Mouse (Mus musculus): ENCODE data around the gene Myoc.

GRCm38 (mm10) chr1:162665486-162666174, 26.7 kb downstream of the Myoc start:
- TF ChIP-seq CEBPB (IDR thresholded peaks at IDR 0.05; ENCODE audit: insufficient read depth, poor library complexity, severe bottlenecking), result no peak
- TF ChIP-seq USF1 (IDR thresholded peaks at IDR 0.05; ENCODE audit: low read depth), result peak; percentile 58
- no peak for TF ChIP-seq TCF12 (IDR thresholded peaks at IDR 0.05; ENCODE audit: insufficient read depth, poor library complexity, severe bottlenecking)
- TF ChIP-seq E2F4 (IDR thresholded peaks at IDR 0.05; ENCODE audit: insufficient read depth), result no peak
- TF ChIP-seq MAX (IDR thresholded peaks at IDR 0.05; ENCODE audit: low read depth), result no peak
